Mouse (Mus musculus) hindbrain, embryonic 13.5 days (tissue): Measurements from ENCODE around the gene Aldh1l1. TPM values are rescaled to one million over a fixed set of nuclear protein-coding genes. Genes with fewer than 3 reads are reported as not detected.

ENCODE experiments used
- ATAC-seq: fragments of 200-750 bp; cut with Nextera tagmentation; 2 replicates; pipeline ENCODE4 v1.8.0; 2017; ENCODE audit warnings: moderate TSS enrichment; ENCODE audit not compliant: low FRiP score
- H3K27ac ChIP-seq: fragments of 300-500 bp; sonication (generic); 2 replicates; pipeline ENCODE4 v1.5.1; 2015; ENCODE audit warnings: inconsistent platforms, mild to moderate bottlenecking, moderate library complexity
- H3K27me3 ChIP-seq: fragments of 300-500 bp; sonication (generic); 2 replicates; pipeline ENCODE4 v1.6.1; 2015; ENCODE audit warnings: mild to moderate bottlenecking, inconsistent platforms
- H3K36me3 ChIP-seq: fragments of 300-500 bp; sonication (generic); 2 replicates; pipeline ENCODE4 v1.6.1; 2015; ENCODE audit warnings: mild to moderate bottlenecking, inconsistent platforms
- H3K4me1 ChIP-seq: fragments of 300-500 bp; sonication (generic); replicated peaks from 2 replicates; pipeline ENCODE4 v1.6.1; 2015; ENCODE audit warnings: inconsistent platforms
- H3K4me2 ChIP-seq: fragments of 300-500 bp; sonication (generic); 2 replicates; pipeline ENCODE4 v1.6.1; 2015; ENCODE audit warnings: inconsistent platforms, mild to moderate bottlenecking, moderate library complexity
- H3K4me3 ChIP-seq: fragments of 300-500 bp; sonication (generic); 2 replicates; pipeline ENCODE4 v1.5.1; 2015; ENCODE audit warnings: mild to moderate bottlenecking, inconsistent platforms
- H3K9ac ChIP-seq: fragments of 300-500 bp; sonication (generic); 2 replicates; pipeline ENCODE4 v1.6.1; 2015; ENCODE audit warnings: mild to moderate bottlenecking, inconsistent platforms
- H3K9me3 ChIP-seq: fragments of 300-500 bp; sonication (generic); 2 replicates; pipeline ENCODE4 v1.6.1; 2016; ENCODE audit warnings: inconsistent platforms
- WGBS: fragments of 180-500 bp; shearing (Covaris S2); methylation state at CpG from one replicate; pipeline ENCODE4 v1.1.7; 2015; 5-methylcytosine and 5-hydroxymethylcytosine counted together
- polyA plus RNA-seq: library from polyadenylated mRNA; unstranded; fragments of >200 nt; fragmentation: Nextera tagmentation; extraction: Ambion mirVana; gene quantifications from 2 replicates; pipeline ENCODE4 v1.2.1, GENCODE M21; 2015

Aldh1l1 gene
- polyA plus RNA-seq, 1 experiment from 2014 or later: 44.8 TPM

- H3K27me3 ChIP-seq: peaks cover 54% of the 10 kb centered on the region
- peak overlapping the region; percentile 84 for H3K9ac ChIP-seq
- H3K4me3 ChIP-seq: peak overlapping the region; percentile 71
- H3K9me3 ChIP-seq: no peaks in the 10 kb centered on the region
- no peaks in the 10 kb centered on the region; the same call in 1 of the 2 replicates for H3K36me3 ChIP-seq
- under 1% methylated on average over 38 of the region's 38 CpGs for WGBS
- peaks cover 21% of the 10 kb centered on the region for H3K4me1 ChIP-seq
- H3K27ac ChIP-seq: peak overlapping the region; percentile 55
- peak; percentile 67 for ATAC-seq
- H3K4me2 ChIP-seq: peak overlapping the region; percentile 100
Measured at GRCm38 (mm10) chr6:90462841-90463227, 23.4 kb upstream of the Aldh1l1 start.

- peak overlapping the region; percentile 55 for H3K27ac ChIP-seq
- H3K9ac ChIP-seq: peak overlapping the region; percentile 84
- H3K27me3 ChIP-seq: peaks cover 54% of the 10 kb centered on the region
- H3K9me3 ChIP-seq: no peaks in the 10 kb centered on the region
- H3K4me1 ChIP-seq: peaks cover 21% of the 10 kb centered on the region
- WGBS: under 1% methylated on average over 31 of the region's 31 CpGs
- no peaks in the 10 kb centered on the region; the same call in 1 of the 2 replicates for H3K36me3 ChIP-seq
- H3K4me2 ChIP-seq: peak overlapping the region; percentile 100
- ATAC-seq: peak; percentile 77
- H3K4me3 ChIP-seq: peak overlapping the region; percentile 71
Measured at GRCm38 (mm10) chr6:90463228-90463862, 22.9 kb upstream of the Aldh1l1 start.

GRCm38 (mm10) chr6:90463890-90464421 lies 22.3 kb upstream of the Aldh1l1 start:
- Histone ChIP-seq H3K4me2 (peak overlapping the region; percentile 100), H3K4me3 (peak overlapping the region; percentile 71), H3K36me3 (no peaks in the 10 kb centered on the region; the same call in 1 of the 2 replicates), H3K9me3 (no peaks in the 10 kb centered on the region), H3K4me1 (peaks cover 21% of the 10 kb centered on the region), H3K27me3 (peaks cover 54% of the 10 kb centered on the region), H3K9ac (peak overlapping the region; percentile 84), H3K27ac (no peak overlapping the region)
- no peak for ATAC-seq
- 37% methylated on average over 7 of the region's 7 CpGs for WGBS

GRCm38 (mm10) chr6:90465028-90465640 lies 21.1 kb upstream of the Aldh1l1 start:
- Histone ChIP-seq H3K4me2 (no peak overlapping the region), H3K27me3 (peaks cover 45% of the 10 kb centered on the region), H3K9me3 (no peaks in the 10 kb centered on the region), H3K27ac (no peak overlapping the region), H3K9ac (no peak overlapping the region), H3K4me1 (peaks cover 21% of the 10 kb centered on the region), H3K36me3 (peaks cover 3% of the 10 kb centered on the region; the same call in 1 of the 2 replicates), H3K4me3 (no peak overlapping the region)
- WGBS: 97% methylated on average over 11 of the region's 11 CpGs
- no peak for ATAC-seq

GRCm38 (mm10) chr6:90466079-90466478 lies 20.1 kb upstream of the Aldh1l1 start:
- Histone ChIP-seq H3K36me3 (peaks cover 3% of the 10 kb centered on the region; the same call in 1 of the 2 replicates), H3K4me3 (no peak overlapping the region), H3K4me1 (peaks cover 24% of the 10 kb centered on the region), H3K27ac (no peak overlapping the region), H3K4me2 (no peak overlapping the region), H3K27me3 (peaks cover 36% of the 10 kb centered on the region), H3K9ac (no peak overlapping the region), H3K9me3 (no peaks in the 10 kb centered on the region)
- 82% methylated on average over 10 of the region's 10 CpGs for WGBS
- ATAC-seq: no peak

GRCm38 (mm10) chr6:90466847-90467410 lies 19.3 kb upstream of the Aldh1l1 start:
- H3K27me3 ChIP-seq: peaks cover 28% of the 10 kb centered on the region
- H3K9me3 ChIP-seq: no peaks in the 10 kb centered on the region
- H3K4me2 ChIP-seq: no peak overlapping the region
- peaks cover 28% of the 10 kb centered on the region for H3K4me1 ChIP-seq
- WGBS: 93% methylated on average over 12 of the region's 12 CpGs
- ATAC-seq: no peak
- peaks cover 3% of the 10 kb centered on the region; the same call in 1 of the 2 replicates for H3K36me3 ChIP-seq
- H3K4me3 ChIP-seq: no peak overlapping the region
- H3K27ac ChIP-seq: no peak overlapping the region
- no peak overlapping the region for H3K9ac ChIP-seq

GRCm38 (mm10) chr6:90468216-90468615 lies 18.0 kb upstream of the Aldh1l1 start:
- 83% methylated on average over 1 of the region's 1 CpGs for WGBS

GRCm38 (mm10) chr6:90469041-90469440 lies 17.2 kb upstream of the Aldh1l1 start:
- no peak for ATAC-seq
- Histone ChIP-seq H3K9ac (no peak overlapping the region), H3K4me3 (no peak overlapping the region), H3K27ac (no peak overlapping the region), H3K4me2 (no peak overlapping the region), H3K36me3 (peaks cover 3% of the 10 kb centered on the region; the same call in 1 of the 2 replicates), H3K27me3 (peaks cover 6% of the 10 kb centered on the region), H3K9me3 (no peaks in the 10 kb centered on the region), H3K4me1 (peaks cover 13% of the 10 kb centered on the region)
- WGBS: 91% methylated on average over 6 of the region's 6 CpGs

More at GRCm38 (mm10) chr6:90468216-90468615, 18.0 kb upstream of the Aldh1l1 start:
- no peak for ATAC-seq
- no peak overlapping the region for H3K27ac ChIP-seq
- H3K4me1 ChIP-seq: peaks cover 22% of the 10 kb centered on the region
- H3K9me3 ChIP-seq: no peaks in the 10 kb centered on the region
- H3K4me2 ChIP-seq: no peak overlapping the region
- peaks cover 3% of the 10 kb centered on the region; the same call in 1 of the 2 replicates for H3K36me3 ChIP-seq
- no peak overlapping the region for H3K4me3 ChIP-seq
- no peak overlapping the region for H3K9ac ChIP-seq
- H3K27me3 ChIP-seq: peaks cover 15% of the 10 kb centered on the region

GRCm38 (mm10) chr6:90470255-90470654 lies 16.0 kb upstream of the Aldh1l1 start:
- Histone ChIP-seq H3K9me3 (no peaks in the 10 kb centered on the region), H3K36me3 (peaks cover 3% of the 10 kb centered on the region; the same call in 1 of the 2 replicates), H3K4me1 (peaks cover 12% of the 10 kb centered on the region; the same call in 1 of the 2 replicates), H3K27ac (no peak overlapping the region), H3K4me2 (no peak overlapping the region), H3K9ac (no peak overlapping the region), H3K4me3 (no peak overlapping the region), H3K27me3 (no peaks in the 10 kb centered on the region)
- 96% methylated on average over 2 of the region's 2 CpGs for WGBS
- no peak for ATAC-seq

- Histone ChIP-seq H3K4me1 (peaks cover 12% of the 10 kb centered on the region; the same call in 1 of the 2 replicates), H3K27ac (peak overlapping the region; percentile 60), H3K4me3 (no peak overlapping the region), H3K4me2 (no peak overlapping the region), H3K36me3 (peaks cover 3% of the 10 kb centered on the region; the same call in 1 of the 2 replicates), H3K9ac (0 out of 2 replicates have a peak overlapping the region, but pooled peaks have one; percentile 19), H3K27me3 (no peaks in the 10 kb centered on the region), H3K9me3 (no peaks in the 10 kb centered on the region)
- WGBS: 68% methylated on average over 12 of the region's 12 CpGs
- ATAC-seq: no peak
Measured at GRCm38 (mm10) chr6:90470947-90471541, 15.2 kb upstream of the Aldh1l1 start.

- no peak for ATAC-seq
- Histone ChIP-seq H3K27me3 (no peaks in the 10 kb centered on the region), H3K9ac (no peak overlapping the region; the same call in 1 of the 2 replicates), H3K9me3 (no peaks in the 10 kb centered on the region), H3K4me1 (peaks cover 16% of the 10 kb centered on the region; the same call in 1 of the 2 replicates), H3K4me2 (no peak overlapping the region), H3K4me3 (no peak overlapping the region), H3K36me3 (peaks cover 3% of the 10 kb centered on the region; the same call in 1 of the 2 replicates), H3K27ac (no peak overlapping the region)
- 79% methylated on average over 4 of the region's 4 CpGs for WGBS
Measured at GRCm38 (mm10) chr6:90472079-90472478, 14.1 kb upstream of the Aldh1l1 start.

GRCm38 (mm10) chr6:90472697-90473096 lies 13.5 kb upstream of the Aldh1l1 start:
- Histone ChIP-seq H3K36me3 (0 out of 2 replicates have a peak, but pooled peaks cover 3% of the 10 kb centered on the region), H3K9ac (no peak overlapping the region; the same call in 1 of the 2 replicates), H3K27me3 (no peaks in the 10 kb centered on the region), H3K4me1 (peaks cover 17% of the 10 kb centered on the region; the same call in 1 of the 2 replicates), H3K9me3 (no peaks in the 10 kb centered on the region), H3K27ac (no peak overlapping the region), H3K4me2 (no peak overlapping the region), H3K4me3 (no peak overlapping the region)
- no peak for ATAC-seq
- WGBS: 80% methylated on average over 3 of the region's 3 CpGs
